Mouse (Mus musculus): ENCODE data around the gene Cops2. TPM values are rescaled to one million over a fixed set of nuclear protein-coding genes. Genes with fewer than 3 reads are reported as not detected.

Cops2 gene
- total and polyA plus RNA-seq, 2 experiments = 6.0 to 65.5 TPM

GRCm38 (mm10) chr2:125838708-125839284, 20.1 kb downstream of the Cops2 start:
- WGBS = 91% methylated on average over 2 of the region's 2 CpGs
- no peaks in the 10 kb centered on the region for H3K27me3 ChIP-seq (ENCODE audit: control insufficient read depth, insufficient read depth, low read length)
- peaks cover 45% of the 10 kb centered on the region for H3K36me3 ChIP-seq (ENCODE audit: control insufficient read depth, insufficient read depth, low read length)
- no peak for DNase-seq (ENCODE audit: extremely low read depth, low read depth, low spot score)
- H3K9ac ChIP-seq (ENCODE audit: low read depth, low read length) = no peak overlapping the region
- H3K4me1 ChIP-seq (ENCODE audit: control insufficient read depth, insufficient read depth, low read length) = no peaks in the 10 kb centered on the region
- H3K79me2 ChIP-seq (ENCODE audit: control insufficient read depth, insufficient read depth, low read length) = no peaks in the 10 kb centered on the region
- H3K27ac ChIP-seq (replicated peaks; ENCODE audit: insufficient read depth, low read depth, low read length) = no peak overlapping the region
- H3K4me3 ChIP-seq (ENCODE audit: insufficient read depth, low read depth, low read length) = no peak overlapping the region
- TF ChIP-seq POLR2A (IDR thresholded peaks at IDR 0.05; ENCODE audit: extremely low read depth, insufficient read depth, low read length) (no peak), CTCF (IDR thresholded peaks at IDR 0.05; ENCODE audit: low read depth, low read length) (no peak)

- 97% methylated on average over 7 of the region's 7 CpGs for WGBS
- Histone ChIP-seq H3K36me3 (ENCODE audit: control insufficient read depth, insufficient read depth, low read length) (peaks cover 48% of the 10 kb centered on the region), H3K27me3 (ENCODE audit: control insufficient read depth, insufficient read depth, low read length) (no peaks in the 10 kb centered on the region), H3K4me3 (ENCODE audit: insufficient read depth, low read depth, low read length) (no peak overlapping the region), H3K9ac (ENCODE audit: low read depth, low read length) (no peak overlapping the region), H3K27ac (replicated peaks; ENCODE audit: insufficient read depth, low read depth, low read length) (no peak overlapping the region), H3K4me1 (ENCODE audit: control insufficient read depth, insufficient read depth, low read length) (no peaks in the 10 kb centered on the region), H3K79me2 (ENCODE audit: control insufficient read depth, insufficient read depth, low read length) (no peaks in the 10 kb centered on the region)
- TF ChIP-seq POLR2A (IDR thresholded peaks at IDR 0.05; ENCODE audit: extremely low read depth, insufficient read depth, low read length) (no peak), CTCF (IDR thresholded peaks at IDR 0.05; ENCODE audit: low read depth, low read length) (no peak)
- DNase-seq (ENCODE audit: extremely low read depth, low read depth, low spot score) = no peak
These were observed 20.8 kb downstream of the Cops2 start for GRCm38 (mm10) chr2:125838091-125838490.

DNA sequence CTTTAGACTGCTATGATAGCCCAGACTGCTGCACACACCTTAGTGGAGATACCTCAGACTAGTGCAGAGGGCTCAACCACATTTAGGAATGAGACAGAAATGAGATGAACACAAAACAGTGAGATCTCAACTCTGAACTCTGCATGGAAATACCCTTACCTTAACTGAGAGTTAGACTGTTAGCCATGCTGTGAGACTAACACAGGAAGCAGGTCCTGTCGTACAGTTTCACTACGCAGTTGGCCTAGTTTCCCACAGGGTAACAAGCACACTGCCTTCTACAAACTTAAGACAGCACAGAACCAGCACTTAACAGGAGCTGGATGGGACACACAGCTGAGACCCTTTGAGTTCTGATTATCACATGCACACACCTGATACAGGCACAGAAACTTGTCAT, 29.0 kb downstream of the Cops2 start:
- Histone ChIP-seq H3K36me3 (ENCODE audit: control insufficient read depth, insufficient read depth, low read length) (peaks cover 38% of the 10 kb centered on the region), H3K4me1 (ENCODE audit: control insufficient read depth, insufficient read depth, low read length) (no peaks in the 10 kb centered on the region), H3K27ac (replicated peaks; ENCODE audit: insufficient read depth, low read depth, low read length) (no peak overlapping the region), H3K27me3 (ENCODE audit: control insufficient read depth, insufficient read depth, low read length) (no peaks in the 10 kb centered on the region), H3K4me3 (ENCODE audit: insufficient read depth, low read depth, low read length) (no peak overlapping the region), H3K79me2 (ENCODE audit: control insufficient read depth, insufficient read depth, low read length) (no peaks in the 10 kb centered on the region), H3K9ac (ENCODE audit: low read depth, low read length) (no peak overlapping the region)
- no peak for DNase-seq (ENCODE audit: extremely low read depth, low read depth, low spot score)
- 88% methylated on average over 2 of the region's 2 CpGs for WGBS
- TF ChIP-seq POLR2A (IDR thresholded peaks at IDR 0.05; ENCODE audit: extremely low read depth, insufficient read depth, low read length) (no peak), CTCF (IDR thresholded peaks at IDR 0.05; ENCODE audit: low read depth, low read length) (no peak)

- Histone ChIP-seq H3K4me1 (ENCODE audit: control insufficient read depth, insufficient read depth, low read length) (no peaks in the 10 kb centered on the region), H3K4me3 (ENCODE audit: insufficient read depth, low read depth, low read length) (no peak overlapping the region), H3K27me3 (ENCODE audit: control insufficient read depth, insufficient read depth, low read length) (no peaks in the 10 kb centered on the region), H3K27ac (replicated peaks; ENCODE audit: insufficient read depth, low read depth, low read length) (no peak overlapping the region), H3K79me2 (ENCODE audit: control insufficient read depth, insufficient read depth, low read length) (no peaks in the 10 kb centered on the region), H3K36me3 (ENCODE audit: control insufficient read depth, insufficient read depth, low read length) (peaks cover 21% of the 10 kb centered on the region), H3K9ac (ENCODE audit: low read depth, low read length) (no peak overlapping the region)
- TF ChIP-seq CTCF (IDR thresholded peaks at IDR 0.05; ENCODE audit: low read depth, low read length) (no peak), POLR2A (IDR thresholded peaks at IDR 0.05; ENCODE audit: extremely low read depth, insufficient read depth, low read length) (no peak)
- 80% methylated on average over 4 of the region's 4 CpGs for WGBS
- no peak for DNase-seq (ENCODE audit: extremely low read depth, low read depth, low spot score)
These were observed 31.0 kb downstream of the Cops2 start for GRCm38 (mm10) chr2:125827898-125828297.

GRCm38 (mm10) chr2:125826201-125826600, 32.7 kb downstream of the Cops2 start:
- no peak overlapping the region for H3K4me3 ChIP-seq (ENCODE audit: insufficient read depth, low read depth, low read length)
- no peak overlapping the region for H3K9ac ChIP-seq (ENCODE audit: low read depth, low read length)
- TF ChIP-seq POLR2A (IDR thresholded peaks at IDR 0.05; ENCODE audit: extremely low read depth, insufficient read depth, low read length) (no peak), CTCF (IDR thresholded peaks at IDR 0.05; ENCODE audit: low read depth, low read length) (no peak)
- DNase-seq (ENCODE audit: extremely low read depth, low read depth, low spot score) = no peak
- peaks cover 9% of the 10 kb centered on the region; the same call in 1 of the 2 replicates for H3K36me3 ChIP-seq (ENCODE audit: control insufficient read depth, insufficient read depth, low read length)
- no peaks in the 10 kb centered on the region for H3K79me2 ChIP-seq (ENCODE audit: control insufficient read depth, insufficient read depth, low read length)
- H3K27me3 ChIP-seq (ENCODE audit: control insufficient read depth, insufficient read depth, low read length) = no peaks in the 10 kb centered on the region
- no peaks in the 10 kb centered on the region for H3K4me1 ChIP-seq (ENCODE audit: control insufficient read depth, insufficient read depth, low read length)
- no peak overlapping the region for H3K27ac ChIP-seq (replicated peaks; ENCODE audit: insufficient read depth, low read depth, low read length)
- WGBS = 54% methylated on average over 4 of the region's 4 CpGs

- Histone ChIP-seq H3K79me2 (ENCODE audit: control insufficient read depth, insufficient read depth, low read length) (no peaks in the 10 kb centered on the region), H3K4me3 (ENCODE audit: insufficient read depth, low read depth, low read length) (no peak overlapping the region), H3K36me3 (ENCODE audit: control insufficient read depth, insufficient read depth, low read length) (no peaks in the 10 kb centered on the region), H3K9ac (ENCODE audit: low read depth, low read length) (no peak overlapping the region), H3K27me3 (ENCODE audit: control insufficient read depth, insufficient read depth, low read length) (no peaks in the 10 kb centered on the region), H3K27ac (replicated peaks; ENCODE audit: insufficient read depth, low read depth, low read length) (no peak overlapping the region), H3K4me1 (ENCODE audit: control insufficient read depth, insufficient read depth, low read length) (peaks cover 3% of the 10 kb centered on the region; the same call in 1 of the 2 replicates)
- 22% methylated on average over 4 of the region's 4 CpGs for WGBS
- no peak for TF ChIP-seq POLR2A (IDR thresholded peaks at IDR 0.05; ENCODE audit: extremely low read depth, insufficient read depth, low read length)
- TF ChIP-seq CTCF (IDR thresholded peaks at IDR 0.05; ENCODE audit: low read depth, low read length) = no peak
- DNase-seq (ENCODE audit: extremely low read depth, low read depth, low spot score) = peak; percentile 96
These were observed 38.5 kb downstream of the Cops2 start for GRCm38 (mm10) chr2:125820397-125820796.
